Mouse (Mus musculus) embryonic fibroblast, embryonic 13.5 days (primary cell): ENCODE results near the gene Klf9.

Source experiments
- CTCF ChIP-seq: IDR thresholded peaks from 2 replicates; pipeline ENCODE4 v1.5.1; 2011; ENCODE audit warnings: mild to moderate bottlenecking, control low read depth, low read length, moderate library complexity, borderline replicate concordance; ENCODE audit not compliant: insufficient read depth
- POLR2A ChIP-seq: IDR thresholded peaks from 2 replicates; pipeline ENCODE4 v1.6.1; 2011; ENCODE audit warnings: low read depth, mild to moderate bottlenecking, control low read depth, low read length, moderate library complexity

- TF ChIP-seq CTCF (no peak), POLR2A (no peak)
Observed at GRCm38 (mm10) chr19:23137295-23137694, 3.7 kb upstream of the Klf9 start.
